Mouse (Mus musculus) spleen, adult 10 weeks (tissue): ENCODE measurements around the gene Olfr617. TPM values are rescaled to one million over a fixed set of nuclear protein-coding genes. Genes with fewer than 3 reads are reported as not detected.

Experiments
- polyA plus RNA-seq: library from polyadenylated mRNA; stranded (reverse); fragments of 350-450 nt; fragmentation: Illumina TruSeq; extraction: RNeasy Lipid Tissue Mini Kit (QIAGEN cat#74804); gene quantifications from one replicate; pipeline ENCODE4 v1.2.3, GENCODE M21; 2015; ENCODE audit warnings: low replicate concordance; ENCODE audit not compliant: insufficient read depth

Gene Olfr617
- not detected for polyA plus RNA-seq

DNA sequence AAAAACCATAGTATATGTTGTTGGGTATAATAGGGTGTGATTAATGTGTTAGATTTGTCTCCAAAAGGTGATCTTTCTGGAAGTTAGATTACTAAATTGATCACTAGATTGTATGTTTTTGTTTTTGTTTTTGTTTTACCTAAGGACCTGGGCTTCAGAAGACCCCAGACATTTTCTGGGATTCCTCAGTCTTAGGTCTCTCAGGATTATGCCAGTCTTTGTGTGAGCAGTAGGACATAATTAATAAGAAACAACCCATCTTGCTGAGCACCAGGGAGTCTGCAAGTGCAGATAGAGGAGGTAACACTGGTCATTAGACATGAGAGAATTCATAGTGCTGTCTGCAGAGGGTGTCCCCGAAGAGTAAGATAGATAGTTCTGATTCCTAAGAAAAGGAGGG lies at the start of gene Olfr617:
Gene Olfr617 (plus strand): TSS at position 301 of the 400 bp plus-strand sequence.

DNA sequence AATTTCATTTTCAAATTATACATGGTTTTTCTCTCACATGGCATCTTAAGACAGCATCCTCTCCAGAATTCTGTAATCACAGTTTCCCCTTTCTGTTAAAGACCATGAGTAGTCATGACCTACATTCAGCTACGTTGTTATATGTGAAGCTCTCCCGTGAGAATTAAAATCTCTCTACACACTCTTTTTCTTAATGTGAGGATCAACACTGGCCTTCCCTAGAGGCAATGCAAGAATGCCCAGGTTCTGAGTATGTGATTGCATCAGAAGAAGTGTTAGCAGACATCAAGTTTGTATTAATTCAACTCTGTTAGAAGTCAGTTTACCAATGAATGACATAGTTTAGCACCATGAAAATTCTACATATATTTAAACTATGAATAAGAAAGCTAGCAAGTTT lies 30.2 kb upstream of the Olfr617 start, which contains the start of gene Olfr612:
Gene Olfr612 (minus strand): TSS at position 101 of the 400 bp plus-strand sequence.

DNA sequence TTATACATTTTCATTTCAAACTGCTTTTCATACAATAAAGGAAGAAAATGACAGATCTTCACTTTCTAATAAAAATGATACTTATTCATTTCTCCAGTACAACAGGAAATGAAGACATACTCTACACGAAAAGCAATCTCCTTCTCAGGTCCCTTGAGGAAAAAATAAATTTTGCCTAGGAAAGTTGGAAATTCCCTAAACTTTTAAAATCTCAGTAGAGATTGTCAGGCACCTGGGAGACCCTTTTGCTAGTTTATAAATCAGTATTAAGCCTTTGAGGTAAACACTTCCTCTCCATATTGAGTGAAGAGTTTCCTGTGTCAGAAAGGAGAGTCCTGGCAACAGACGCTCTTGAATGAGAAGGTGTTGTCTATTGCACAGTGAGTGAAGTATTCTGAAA lies 25.1 kb upstream of the Olfr617 start, which contains the start of gene Olfr613:
Gene Olfr613 (plus strand): TSS at position 301 of the 400 bp plus-strand sequence.

DNA sequence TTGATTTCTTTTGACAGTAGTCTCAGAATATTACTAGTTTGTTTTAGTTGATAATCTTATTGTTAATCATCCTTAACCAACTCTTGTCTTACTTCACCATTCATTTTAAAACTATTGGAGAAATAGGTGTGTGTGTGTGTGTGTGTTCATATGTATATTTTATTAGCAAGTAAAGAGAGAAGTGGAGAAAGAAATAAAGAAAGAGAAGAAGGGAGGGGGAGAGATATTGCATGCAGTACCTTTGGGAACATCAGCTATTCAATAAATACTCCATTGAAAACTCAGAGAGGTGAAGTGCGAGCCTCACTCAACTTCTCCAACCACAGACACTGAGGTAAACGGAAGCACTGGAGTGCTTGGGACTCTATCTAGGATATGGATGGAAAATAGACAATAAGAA lies 17.1 kb upstream of the Olfr617 start, which contains the start of gene Olfr615:
Gene Olfr615 (plus strand): TSS at position 301 of the 400 bp plus-strand sequence.

DNA sequence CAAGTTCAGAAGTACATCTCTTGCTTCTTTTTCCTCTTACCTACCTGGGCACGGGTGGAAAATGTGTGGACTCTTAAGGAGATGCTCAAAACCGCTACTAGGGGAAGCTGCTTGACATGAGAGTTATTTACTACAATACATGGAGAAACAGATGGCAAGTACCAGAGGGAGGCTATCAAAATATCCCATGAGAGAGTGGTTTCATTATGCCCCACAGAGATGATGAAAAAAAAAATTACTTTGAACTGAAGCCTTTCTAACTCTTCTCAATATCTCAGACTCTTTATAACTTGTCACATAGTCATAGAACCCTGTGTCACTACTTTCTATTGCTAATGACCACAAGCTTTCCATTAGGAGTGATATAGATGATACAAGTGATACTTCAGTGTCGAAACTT lies 3.8 kb upstream of the Olfr617 start, which contains the start of gene Olfr616:
Gene Olfr616 (minus strand): TSS at position 101 of the 400 bp plus-strand sequence.

DNA sequence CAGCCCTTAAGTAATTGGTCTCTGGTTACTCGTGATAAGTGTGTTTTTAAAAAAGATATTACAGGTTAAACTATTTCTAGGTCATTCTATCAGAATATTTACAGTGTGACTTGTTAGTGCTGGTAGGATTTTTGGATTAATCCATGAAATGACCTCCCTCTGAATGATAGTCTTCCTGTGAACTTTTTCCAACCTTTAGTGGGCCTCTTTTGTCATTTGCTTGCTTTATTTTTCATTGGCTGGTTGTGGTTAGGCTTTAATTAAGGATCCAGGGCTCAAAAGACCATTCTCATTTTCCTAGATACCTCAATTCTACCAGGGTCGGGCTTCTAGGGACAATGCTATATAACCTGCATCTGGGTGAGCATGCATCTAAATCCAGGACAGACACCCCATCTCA lies 16.9 kb downstream of the Olfr617 start, which contains the start of gene Olfr618:
Gene Olfr618 (plus strand): TSS at position 301 of the 400 bp plus-strand sequence.

DNA sequence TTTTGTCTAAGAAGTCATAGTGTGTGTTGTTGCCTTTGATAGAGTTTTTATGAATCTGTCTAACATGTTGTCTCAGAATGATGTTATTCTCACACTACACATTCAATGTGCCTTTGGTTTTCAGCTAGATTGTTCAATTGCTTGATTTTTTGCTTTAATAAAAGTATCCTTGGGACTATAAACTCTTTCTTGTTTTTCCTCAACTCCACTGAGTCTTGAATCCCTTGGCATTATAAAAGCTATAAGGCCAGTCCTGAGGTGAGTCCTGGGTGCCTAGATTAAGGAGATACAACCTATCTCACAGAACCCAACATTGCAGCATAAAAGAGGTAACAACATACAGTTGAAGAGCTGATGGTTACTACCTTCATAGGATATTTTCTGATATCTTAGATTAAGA lies 27.4 kb downstream of the Olfr617 start, which contains the start of gene Olfr619:
Gene Olfr619 (plus strand): TSS at position 301 of the 400 bp plus-strand sequence.

DNA sequence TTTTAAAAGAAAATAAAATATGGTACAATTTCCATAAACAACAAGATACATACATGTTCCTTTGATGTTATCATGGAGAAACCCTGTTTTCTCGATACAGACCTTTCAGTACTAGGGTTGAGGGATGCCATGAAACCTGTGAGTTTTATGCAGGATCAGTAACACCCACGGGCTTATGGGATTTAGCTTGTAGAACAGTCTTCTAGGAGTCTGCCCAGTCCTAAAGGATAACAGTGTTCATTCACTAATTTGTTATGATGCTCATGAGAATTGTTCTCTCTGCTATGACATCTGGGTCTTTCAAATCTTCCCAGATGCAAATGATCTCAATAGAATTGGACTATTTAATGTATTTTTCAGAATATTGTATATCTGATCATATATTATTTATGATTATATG lies 39.6 kb downstream of the Olfr617 start, which contains the start of gene Olfr620:
Gene Olfr620 (minus strand): TSS at position 101 of the 400 bp plus-strand sequence.

Other genes starting within 250 kb of the Olfr617 start
- gene Olfr598, start 249.5 kb upstream of the Olfr617 start, polyA plus RNA-seq: not detected
- not detected for gene Olfr599, start 237.1 kb upstream of the Olfr617 start, polyA plus RNA-seq
- gene Olfr600, start 223.4 kb upstream of the Olfr617 start, polyA plus RNA-seq: not detected
- not detected for gene Olfr601, start 210.4 kb upstream of the Olfr617 start, polyA plus RNA-seq
- gene Olfr603, start 186.9 kb upstream of the Olfr617 start, polyA plus RNA-seq: not detected
- gene Usp17lc, start 158.0 kb upstream of the Olfr617 start, polyA plus RNA-seq: not detected
- gene Olfr605, start 127.6 kb upstream of the Olfr617 start, polyA plus RNA-seq: not detected
- gene Olfr606, start 124.0 kb upstream of the Olfr617 start, polyA plus RNA-seq: not detected
- not detected for gene Olfr607, start 108.9 kb upstream of the Olfr617 start, polyA plus RNA-seq
- gene Olfr608, start 103.2 kb upstream of the Olfr617 start, polyA plus RNA-seq: not detected
- not detected for gene Olfr609, start 75.0 kb upstream of the Olfr617 start, polyA plus RNA-seq
- not detected for gene Olfr610, start 60.9 kb upstream of the Olfr617 start, polyA plus RNA-seq
- not detected for gene Olfr611, start 52.2 kb upstream of the Olfr617 start, polyA plus RNA-seq
- gene Olfr612, start 30.3 kb upstream of the Olfr617 start, polyA plus RNA-seq: not detected
- gene Olfr613, start 25.0 kb upstream of the Olfr617 start, polyA plus RNA-seq: not detected
- not detected for gene Olfr615, start 17.0 kb upstream of the Olfr617 start, polyA plus RNA-seq
- not detected for gene Olfr616, start 3.9 kb upstream of the Olfr617 start, polyA plus RNA-seq
- gene Olfr618, start 17.0 kb downstream of the Olfr617 start, polyA plus RNA-seq: not detected
- not detected for gene Olfr619, start 27.5 kb downstream of the Olfr617 start, polyA plus RNA-seq
- not detected for gene Olfr620, start 39.5 kb downstream of the Olfr617 start, polyA plus RNA-seq
- not detected for gene Olfr622, start 69.6 kb downstream of the Olfr617 start, polyA plus RNA-seq
- gene Olfr623, start 90.6 kb downstream of the Olfr617 start, polyA plus RNA-seq: not detected
- gene Olfr624, start 98.1 kb downstream of the Olfr617 start, polyA plus RNA-seq: 0.14 TPM
- not detected for gene Olfr625-ps1, start 109.7 kb downstream of the Olfr617 start, polyA plus RNA-seq
- not detected for gene Olfr243, start 141.6 kb downstream of the Olfr617 start, polyA plus RNA-seq
- not detected for gene Olfr628, start 157.3 kb downstream of the Olfr617 start, polyA plus RNA-seq
- gene Olfr629, start 171.9 kb downstream of the Olfr617 start, polyA plus RNA-seq: not detected
- not detected for gene Olfr630, start 184.3 kb downstream of the Olfr617 start, polyA plus RNA-seq
- not detected for gene Olfr69, start 198.5 kb downstream of the Olfr617 start, polyA plus RNA-seq
- not detected for gene Olfr68, start 206.6 kb downstream of the Olfr617 start, polyA plus RNA-seq
- not detected for gene Olfr67, start 218.8 kb downstream of the Olfr617 start, polyA plus RNA-seq
- gene Hbb-bt, start 240.9 kb downstream of the Olfr617 start, polyA plus RNA-seq: 4,439 TPM